Mouse (Mus musculus) thymus, postnatal 36 days (tissue): ENCODE measurements at regions not wholly inside any gene's neighbourhood (a gene's known extent, or its start where the extent isn't known, plus 50 kb on each side); places are given as distances from the start of the nearest gene placed in this dataset.

Experiments
- DNase-seq, 2 experiments: peaks; one replicate each; pipeline ENCODE4 v3.0.0; 2022; ENCODE audit warnings: mixed read lengths in 2 of 2

GRCm38 (mm10) chr4:98190318-98190717 lies 192.8 kb downstream of the Tm2d1 start:
- no peak for DNase-seq

GRCm38 (mm10) chr4:98189894-98190293 lies 193.2 kb downstream of the Tm2d1 start:
- no peak for DNase-seq

- no peak for DNase-seq
Observed at GRCm38 (mm10) chr4:98188944-98189343, 194.2 kb downstream of the Tm2d1 start.

- no peak for DNase-seq
Observed at GRCm38 (mm10) chr4:98187038-98187437, 196.1 kb downstream of the Tm2d1 start.

- no peak for DNase-seq
Observed at GRCm38 (mm10) chr4:98182053-98182355, 201.1 kb downstream of the Tm2d1 start.

GRCm38 (mm10) chr4:98181185-98182052 lies 201.7 kb downstream of the Tm2d1 start:
- no peak for DNase-seq

GRCm38 (mm10) chr4:98180336-98180735 lies 202.8 kb downstream of the Tm2d1 start:
- no peak for DNase-seq
